Mouse (Mus musculus): ENCODE data around the gene Cysltr1.

The Cysltr1 gene

DNA sequence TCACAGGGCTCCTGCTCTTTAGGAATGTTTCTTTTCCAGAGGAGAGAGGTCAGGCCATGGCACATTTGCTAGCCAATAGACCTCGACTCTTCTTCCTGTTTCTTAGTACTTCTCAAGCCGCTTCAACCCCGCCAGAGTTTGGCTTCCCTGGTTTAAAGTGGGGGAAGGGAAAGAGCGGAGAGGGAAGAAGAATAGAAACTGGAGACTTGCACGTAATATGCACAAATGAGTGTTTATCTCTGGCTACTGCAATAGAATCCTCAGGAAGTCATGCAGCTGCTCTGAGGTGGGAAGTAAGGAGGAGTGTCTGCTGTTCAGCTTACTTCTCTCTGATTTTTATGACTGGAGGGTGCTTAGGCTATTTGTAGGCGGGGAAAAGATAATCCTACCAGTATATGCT, at the start of gene Cysltr1:
Gene Cysltr1 (minus strand): TSS at position 294 of the 400 bp plus-strand sequence.
- no peak for DNase-seq (ENCODE audit: low read depth)

DNA sequence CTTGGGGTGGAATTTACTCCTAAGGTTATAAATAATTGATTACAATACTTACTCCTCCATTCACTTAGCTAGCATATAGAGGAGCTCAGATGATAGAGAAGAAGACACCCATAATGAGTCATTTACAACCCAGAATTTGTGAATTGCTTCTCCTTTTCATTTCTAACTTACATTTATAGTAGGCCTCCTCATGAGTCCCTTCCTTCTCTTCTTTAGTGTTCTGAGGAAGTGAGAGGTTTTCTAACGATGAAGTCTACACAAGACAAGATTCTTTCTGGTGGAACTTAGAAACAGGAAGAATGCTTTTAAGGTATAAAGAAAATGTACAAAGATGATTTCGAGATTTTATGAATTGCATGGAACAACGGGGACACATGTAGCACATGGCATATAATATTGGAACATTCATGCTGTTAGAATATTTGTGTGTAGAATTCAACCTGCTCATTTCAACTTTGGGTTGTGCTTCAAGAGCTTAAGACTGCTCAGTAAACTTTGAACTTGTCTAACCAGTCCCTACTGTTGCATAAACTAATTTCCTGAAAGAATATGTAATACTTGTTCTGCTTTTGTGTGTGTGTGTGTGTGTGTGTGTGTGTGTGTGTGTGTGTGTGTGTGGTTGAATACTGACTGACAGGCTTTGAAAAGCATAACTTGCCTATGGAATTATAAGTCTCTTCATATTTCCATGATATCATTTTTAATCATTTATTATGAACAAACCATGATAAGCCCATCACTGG, 31.5 kb upstream of the Cysltr1 start:
- no peak for DNase-seq (ENCODE audit: low read depth)

DNA sequence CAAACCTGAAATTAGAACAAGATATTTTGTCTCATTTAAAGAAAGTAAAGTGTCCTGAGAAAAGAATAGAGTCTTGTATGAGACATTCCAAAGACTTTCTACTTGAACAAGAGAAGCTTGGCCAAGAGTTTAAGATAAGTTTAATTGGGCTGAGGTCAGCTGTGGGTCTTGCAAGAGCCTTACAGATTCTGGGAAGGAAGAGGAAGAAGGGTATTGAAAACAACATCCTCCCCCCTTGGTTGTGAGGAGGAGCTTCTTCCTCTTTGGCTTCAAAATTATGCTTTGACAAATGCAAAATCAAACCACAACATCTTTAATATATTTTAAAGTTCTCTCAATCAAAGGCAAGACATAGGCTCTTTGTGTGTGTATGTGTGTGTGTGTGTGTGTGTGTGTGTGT, 30.1 kb upstream of the Cysltr1 start:
- no peak for DNase-seq (ENCODE audit: low read depth)

DNA sequence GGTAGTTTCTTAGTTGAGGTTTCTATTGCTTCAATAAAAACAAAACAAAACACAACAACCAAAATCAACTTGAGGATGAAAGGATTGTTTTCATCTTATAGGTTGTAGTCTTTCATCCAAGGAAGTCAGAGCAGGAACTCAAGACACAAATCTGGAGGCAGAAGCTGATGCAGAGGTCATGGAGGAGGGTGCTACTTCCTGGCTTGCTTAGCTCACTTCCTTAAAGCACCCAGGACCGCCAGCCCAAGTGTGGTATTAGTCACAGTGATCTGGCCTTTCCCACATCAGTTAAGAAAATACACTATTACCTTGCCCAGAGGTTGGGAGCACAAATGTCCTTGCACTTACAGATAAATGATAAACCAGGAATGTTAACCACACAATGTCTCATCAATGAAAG, 25.0 kb upstream of the Cysltr1 start:
- no peak for DNase-seq (ENCODE audit: low read depth)

DNA sequence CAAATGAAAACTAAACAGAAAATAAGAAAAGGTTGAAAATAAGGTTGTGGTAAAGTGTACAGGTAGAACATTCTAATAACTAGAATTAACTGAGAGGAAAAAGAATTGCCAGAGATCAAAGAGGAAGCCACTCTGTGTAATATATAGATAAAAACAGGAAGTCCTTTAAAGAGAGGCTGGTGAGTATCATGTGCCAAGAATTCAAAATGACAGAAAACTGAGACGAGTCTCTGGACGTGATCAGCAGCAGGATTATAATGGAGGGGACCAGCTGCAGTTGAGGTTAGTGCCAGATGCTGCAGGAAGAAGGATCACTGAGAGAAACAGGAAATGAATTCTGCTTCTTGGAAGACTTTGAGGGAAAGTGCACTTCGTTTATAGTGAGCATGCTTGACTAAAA, 20.2 kb upstream of the Cysltr1 start:
- no peak for DNase-seq (ENCODE audit: low read depth)

DNA sequence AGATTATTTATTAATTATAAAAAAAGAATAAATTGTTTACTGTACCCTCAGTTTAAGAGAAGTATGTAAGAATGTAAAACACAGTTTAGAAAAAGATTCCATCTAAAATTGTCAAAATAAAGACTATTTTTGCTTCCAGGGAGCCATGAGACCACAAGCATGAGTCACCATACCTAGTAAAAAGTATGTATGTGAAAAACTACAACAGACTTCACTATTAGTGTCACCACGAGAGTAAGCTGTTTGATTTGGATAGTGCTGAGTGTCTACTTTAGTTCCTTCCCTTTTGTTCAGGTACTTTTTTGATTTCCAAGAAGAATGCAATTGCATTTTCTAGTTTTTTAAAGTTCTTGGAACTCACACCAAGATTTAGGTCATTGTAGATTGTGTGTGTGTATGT, 19.0 kb upstream of the Cysltr1 start:
- no peak for DNase-seq (ENCODE audit: low read depth)

DNA sequence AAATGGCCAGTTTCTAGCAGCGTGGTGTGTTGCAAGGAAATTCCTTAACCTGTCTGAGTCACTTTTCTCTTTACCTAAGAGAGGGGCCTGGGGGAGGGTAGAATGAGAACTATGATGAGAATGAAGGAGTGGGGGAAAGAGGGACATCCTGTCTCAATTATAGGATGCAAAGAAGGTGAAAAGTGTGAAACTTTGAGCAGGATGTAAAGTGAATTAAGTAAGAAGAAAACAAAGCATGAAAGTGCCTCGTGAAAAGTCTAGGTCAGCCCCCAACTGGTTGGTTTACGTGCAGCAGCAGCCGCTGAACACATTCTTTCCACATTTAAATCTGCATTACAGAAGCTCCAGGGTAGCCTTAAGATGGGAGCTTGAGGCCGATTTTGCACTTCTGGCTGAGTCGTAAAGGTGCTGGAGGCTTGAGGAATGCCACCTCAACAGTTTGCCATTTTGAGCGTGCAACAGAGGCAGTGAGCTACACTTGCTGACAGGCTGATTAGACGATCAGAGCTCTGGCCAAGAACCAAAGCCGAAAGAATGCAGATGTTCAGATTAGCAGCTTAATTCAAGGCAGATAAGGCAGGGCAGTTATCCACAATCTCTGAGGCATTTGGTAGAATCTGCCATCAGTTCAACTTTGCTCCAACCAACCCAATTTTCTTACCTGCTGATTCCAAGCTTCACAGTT, 763 bp downstream of the Cysltr1 start:
- no peak for DNase-seq (ENCODE audit: low read depth)

DNA sequence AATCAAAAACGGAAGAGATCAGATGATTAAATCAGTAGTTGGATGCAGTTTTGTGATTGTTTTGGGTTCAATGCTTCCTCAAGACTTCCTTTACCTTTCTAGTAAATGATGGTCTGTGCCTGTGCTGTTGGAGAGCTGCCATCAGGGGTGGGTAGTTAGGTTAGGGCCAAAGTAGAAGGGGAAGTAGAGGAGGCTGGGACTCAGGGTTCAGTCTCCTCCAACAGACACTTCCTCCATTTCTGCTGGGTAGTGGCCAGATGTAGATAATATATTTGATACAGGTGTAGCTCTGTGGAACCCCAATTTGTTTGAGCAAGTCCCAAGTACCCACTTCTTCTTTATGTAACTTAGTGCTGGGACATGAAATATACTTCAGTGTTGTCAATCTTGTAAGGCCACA, 7.6 kb downstream of the Cysltr1 start:
- no peak for DNase-seq (ENCODE audit: low read depth)

DNA sequence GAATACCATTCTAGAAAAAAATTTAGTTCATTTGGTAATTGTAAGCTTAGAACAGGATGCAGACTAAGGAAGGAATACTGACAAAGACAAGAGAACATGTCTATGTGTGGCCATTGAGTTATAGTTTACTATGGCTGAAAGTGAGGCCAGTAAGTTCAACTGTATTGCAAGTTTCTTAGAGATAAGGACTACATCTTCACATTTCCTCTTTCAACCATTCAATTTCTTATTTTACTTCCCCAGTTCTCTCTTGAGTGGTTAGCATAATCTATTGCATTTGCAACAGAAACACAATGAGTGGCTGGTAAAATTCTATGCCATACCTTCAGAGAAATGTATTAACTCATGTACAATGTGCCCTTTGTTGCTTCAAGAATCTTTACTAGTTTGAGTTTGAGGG, 9.6 kb downstream of the Cysltr1 start:
- no peak for DNase-seq (ENCODE audit: low read depth)

DNA sequence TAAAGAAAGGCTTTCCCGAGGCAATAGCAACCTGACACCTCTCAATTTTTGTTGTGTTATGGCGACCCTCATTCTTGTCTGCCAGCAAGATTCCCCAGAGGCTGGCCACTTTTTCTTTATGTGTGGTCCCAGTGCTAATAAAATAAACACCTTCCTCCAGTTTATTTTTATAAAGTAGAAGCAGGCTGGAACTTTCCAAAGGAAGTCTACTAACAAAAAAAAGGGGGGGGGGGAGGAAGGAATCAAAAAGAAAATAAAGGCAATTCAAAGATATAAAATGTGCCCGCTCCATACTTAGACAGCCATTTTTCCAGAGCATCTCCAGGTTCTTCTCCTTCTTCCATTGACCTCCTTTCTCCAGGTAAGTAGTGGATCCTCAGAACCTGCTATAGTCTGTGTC, 20.6 kb downstream of the Cysltr1 start, which contains the start of gene Gm5127:
Gene Gm5127 (plus strand): TSS at position 301 of the 400 bp plus-strand sequence.
- no peak for DNase-seq (ENCODE audit: low read depth)

DNA sequence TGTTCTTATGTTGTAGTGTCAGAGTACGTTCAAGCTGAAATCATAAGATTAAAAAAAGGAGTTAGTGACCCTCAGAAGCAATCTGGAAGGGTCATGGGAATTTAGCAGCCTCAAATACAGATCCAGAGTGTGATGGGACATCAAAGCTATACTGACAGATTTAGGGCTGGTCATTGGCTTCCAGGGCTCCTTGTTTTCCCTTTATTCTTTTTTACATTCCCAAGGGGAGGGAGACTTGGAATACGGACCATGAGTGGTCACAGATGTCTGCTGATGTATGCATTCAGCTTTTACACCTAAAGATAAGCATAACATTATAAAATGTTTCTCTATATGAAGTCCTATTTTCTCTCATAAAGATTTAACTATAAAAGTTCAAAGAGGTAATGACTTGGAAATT, 21.3 kb downstream of the Cysltr1 start:
- no peak for DNase-seq (ENCODE audit: low read depth)

DNA sequence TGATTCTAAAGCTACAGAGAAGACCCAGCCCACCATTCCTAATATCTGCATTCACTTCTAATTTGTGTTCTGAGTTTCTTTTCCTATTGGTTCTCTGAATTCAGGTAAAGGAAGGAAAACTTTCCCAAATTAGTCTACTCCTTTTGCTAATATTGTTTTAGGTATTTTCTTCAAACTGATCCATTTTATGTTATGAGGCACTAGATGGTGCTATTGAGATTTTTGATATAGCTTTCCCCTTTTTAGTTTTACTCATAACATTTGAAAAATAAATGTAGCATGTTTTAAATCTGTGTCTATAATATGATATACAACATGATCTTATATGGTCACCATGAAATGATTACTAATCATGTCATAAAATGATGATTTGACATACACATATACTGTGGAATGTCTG, 23.1 kb downstream of the Cysltr1 start:
- no peak for DNase-seq (ENCODE audit: low read depth)

DNA sequence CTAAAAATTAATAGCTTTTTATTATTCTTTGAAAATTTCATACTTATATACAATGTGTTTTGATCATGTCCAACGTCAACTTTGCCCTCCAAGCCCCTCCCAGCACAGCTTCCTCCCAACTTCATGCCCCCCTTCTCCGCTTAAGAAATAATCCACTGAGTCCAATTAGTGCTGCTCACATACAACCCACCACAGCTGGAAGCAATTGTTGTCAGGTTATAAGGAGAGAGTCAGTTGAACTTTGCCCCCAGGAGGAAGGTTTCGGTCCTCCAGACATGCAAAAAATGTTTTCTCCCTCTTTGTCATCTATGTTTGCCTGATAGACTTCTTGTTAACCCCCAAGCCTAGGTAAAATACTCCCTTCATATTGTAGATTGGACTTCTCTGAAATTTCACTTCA, 24.5 kb downstream of the Cysltr1 start:
- no peak for DNase-seq (ENCODE audit: low read depth)

DNA sequence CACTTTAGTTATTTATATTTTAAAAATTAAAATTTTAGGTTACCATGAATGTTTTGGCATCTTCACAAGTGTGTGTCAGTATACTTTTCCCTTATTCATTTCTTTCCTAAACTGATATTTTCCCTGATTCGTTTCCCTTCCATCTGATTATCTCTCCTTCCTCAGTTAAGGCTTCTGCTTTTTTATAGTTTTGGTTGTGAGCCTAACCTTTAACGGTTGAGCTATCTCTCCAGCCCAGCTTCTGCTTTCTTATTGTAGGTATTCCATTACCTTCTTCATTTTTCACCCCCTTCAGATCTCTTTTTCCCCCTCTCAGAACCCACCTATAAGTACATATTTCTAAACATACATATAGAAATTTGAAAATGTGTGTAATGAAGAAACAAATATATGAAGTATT, 48.0 kb downstream of the Cysltr1 start:
- DNase-seq (ENCODE audit: low read depth): no peak

DNA sequence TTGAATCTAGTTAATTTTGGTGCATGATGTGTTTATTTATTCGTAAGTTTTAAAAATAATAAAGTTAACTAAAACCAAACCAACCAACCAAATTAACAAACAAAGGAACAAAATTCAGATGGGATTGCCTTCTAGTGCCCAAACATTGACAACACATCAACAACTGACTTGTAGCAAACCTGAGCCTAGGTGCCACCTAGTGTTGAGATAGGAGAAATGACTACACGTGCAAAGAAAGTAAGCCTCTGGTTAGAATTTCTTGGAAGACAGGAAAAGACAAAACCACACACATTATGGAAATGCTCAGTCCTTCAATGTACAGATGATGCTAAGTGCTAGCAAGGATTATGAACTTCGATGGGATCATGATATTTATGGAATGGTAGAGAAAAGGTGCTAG, 67.1 kb downstream of the Cysltr1 start:
- no peak for DNase-seq (ENCODE audit: low read depth)

Data from c-Kit-positive CD71-negative TER-119-negative erythroid progenitor cells, embryonic 14.5 days (primary cell).